Mouse (Mus musculus) 3134 (cell line): ENCODE results near the gene Hint2.

ENCODE experiments used
- DNase-seq: peaks from one replicate; pipeline ENCODE4 v3.0.0-alpha.2; 2011; ENCODE audit warnings: low spot score; ENCODE audit not compliant: insufficient read length; ENCODE audit errors: extremely low read depth

Hint2 gene

GRCm38 (mm10) chr4:43656339-43657109 is at the start of gene Hint2:
Gene Hint2 (minus strand): TSS chr4:43656466.
- peak; percentile 97 for DNase-seq

GRCm38 (mm10) chr4:43705991-43706390 is 49.7 kb upstream of the Hint2 start:
- DNase-seq = no peak

- DNase-seq = no peak
Measured at GRCm38 (mm10) chr4:43703851-43704250, 47.6 kb upstream of the Hint2 start.

GRCm38 (mm10) chr4:43703439-43703838 is 47.2 kb upstream of the Hint2 start:
- DNase-seq = no peak

- DNase-seq = no peak
Measured at GRCm38 (mm10) chr4:43700707-43701106, 44.4 kb upstream of the Hint2 start, which contains the start of gene Olfr70. Gene Olfr70 (minus strand): TSS chr4:43700807.

GRCm38 (mm10) chr4:43696561-43696960 is 40.3 kb upstream of the Hint2 start:
- DNase-seq = peak; percentile 36

- DNase-seq = no peak
Measured at GRCm38 (mm10) chr4:43695249-43695671, 39.0 kb upstream of the Hint2 start.

- DNase-seq = no peak
Measured at GRCm38 (mm10) chr4:43694439-43695248, 38.4 kb upstream of the Hint2 start.

GRCm38 (mm10) chr4:43693806-43694241 is 37.6 kb upstream of the Hint2 start:
- peak; percentile 46 for DNase-seq

- no peak for DNase-seq
Measured at GRCm38 (mm10) chr4:43691026-43691425, 34.8 kb upstream of the Hint2 start.

- no peak for DNase-seq
Measured at GRCm38 (mm10) chr4:43690021-43690420, 33.8 kb upstream of the Hint2 start.

GRCm38 (mm10) chr4:43679416-43680043 is 23.3 kb upstream of the Hint2 start:
- DNase-seq = no peak

- no peak for DNase-seq
Measured at GRCm38 (mm10) chr4:43678541-43678940, 22.3 kb upstream of the Hint2 start.

- no peak for DNase-seq
Measured at GRCm38 (mm10) chr4:43675608-43676007, 19.3 kb upstream of the Hint2 start.

GRCm38 (mm10) chr4:43674974-43675373 is 18.7 kb upstream of the Hint2 start:
- DNase-seq = no peak

- no peak for DNase-seq
Measured at GRCm38 (mm10) chr4:43673703-43674102, 17.4 kb upstream of the Hint2 start.

GRCm38 (mm10) chr4:43672070-43672469 is 15.8 kb upstream of the Hint2 start:
- DNase-seq = no peak

- DNase-seq = no peak
Measured at GRCm38 (mm10) chr4:43669428-43669794, 13.1 kb upstream of the Hint2 start.

GRCm38 (mm10) chr4:43668782-43669427 is 12.6 kb upstream of the Hint2 start, which contains the start of the genes Tmem8b and Fam221b:
Gene Tmem8b (plus strand): TSS chr4:43668971.
Gene Fam221b (minus strand): TSS chr4:43669145.
- peak; percentile 92 for DNase-seq

- no peak for DNase-seq
Measured at GRCm38 (mm10) chr4:43666412-43666811, 10.1 kb upstream of the Hint2 start.

GRCm38 (mm10) chr4:43657146-43657545 is 880 bp upstream of the Hint2 start:
- no peak for DNase-seq
